Mouse (Mus musculus) T-helper 17 cell (primary cell): ENCODE measurements around the gene Rab15.
"Not testable (repeated sequence)": the region's sequence is repeated elsewhere in the genome, so short reads cannot be mapped to it uniquely, and the experiment has no call there.

Source experiments
- in situ Hi-C, 2 experiments: fragments of 300-600 bp; cut with MboI, MseI; formaldehyde crosslinking; loops; 1 replicate in 1 of 2; 2 replicates in 1 of 2; pipeline ENCODE4 v1.15.1; 2025; ENCODE audit warnings: high pct_unique_total_duplicates in 2 of 2

Rab15 gene

DNA sequence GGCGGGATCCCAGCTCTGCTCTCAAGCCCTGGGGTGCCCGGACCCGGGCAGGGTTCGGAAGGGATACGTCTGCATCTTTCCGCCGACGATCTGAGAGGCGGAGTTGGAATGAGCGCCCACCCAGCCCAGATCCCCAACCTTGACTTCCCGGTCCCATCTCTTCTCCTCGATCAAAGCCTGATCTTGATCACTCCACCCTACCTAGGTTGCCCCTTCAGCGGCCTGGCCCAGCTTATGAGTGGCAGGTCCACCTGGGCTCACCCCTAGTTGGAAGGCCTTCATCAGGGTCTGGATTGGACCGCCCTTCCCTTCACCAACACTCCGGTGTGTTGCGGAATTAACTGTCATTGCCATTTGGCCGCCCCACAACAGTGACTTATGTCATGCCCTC is at the start of gene Rab15:
Gene Rab15, minus strand, starts transcription at position 258 of the 391 bp plus-strand sequence.
- in situ Hi-C loops, result loop anchor here in 1 of 2 experiments (5.0 kb wide), 1 partner anchor 40 kb away; no protein-coding TSS in a partner anchor

DNA sequence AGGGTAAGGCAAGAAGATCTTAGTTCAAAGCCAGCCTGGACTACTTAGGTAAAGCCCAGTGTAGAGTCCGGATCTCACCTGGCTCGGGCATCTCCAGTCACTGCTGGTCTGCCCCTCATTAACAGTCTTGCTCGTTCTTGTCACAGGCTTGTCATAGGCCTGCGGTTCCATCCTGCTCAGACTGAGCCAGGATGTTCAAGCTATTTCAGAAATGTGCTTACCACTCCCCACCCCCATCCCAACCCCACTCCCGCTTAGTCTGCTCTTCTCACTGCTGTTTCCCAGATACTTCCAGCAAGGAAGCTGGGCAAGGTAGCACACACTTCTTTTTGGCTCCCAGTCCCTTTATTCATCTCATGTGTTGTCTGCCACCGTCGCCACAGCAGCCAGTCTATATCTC is 46.9 kb upstream of the Rab15 start:
- in situ Hi-C loops, result no loop called here

DNA sequence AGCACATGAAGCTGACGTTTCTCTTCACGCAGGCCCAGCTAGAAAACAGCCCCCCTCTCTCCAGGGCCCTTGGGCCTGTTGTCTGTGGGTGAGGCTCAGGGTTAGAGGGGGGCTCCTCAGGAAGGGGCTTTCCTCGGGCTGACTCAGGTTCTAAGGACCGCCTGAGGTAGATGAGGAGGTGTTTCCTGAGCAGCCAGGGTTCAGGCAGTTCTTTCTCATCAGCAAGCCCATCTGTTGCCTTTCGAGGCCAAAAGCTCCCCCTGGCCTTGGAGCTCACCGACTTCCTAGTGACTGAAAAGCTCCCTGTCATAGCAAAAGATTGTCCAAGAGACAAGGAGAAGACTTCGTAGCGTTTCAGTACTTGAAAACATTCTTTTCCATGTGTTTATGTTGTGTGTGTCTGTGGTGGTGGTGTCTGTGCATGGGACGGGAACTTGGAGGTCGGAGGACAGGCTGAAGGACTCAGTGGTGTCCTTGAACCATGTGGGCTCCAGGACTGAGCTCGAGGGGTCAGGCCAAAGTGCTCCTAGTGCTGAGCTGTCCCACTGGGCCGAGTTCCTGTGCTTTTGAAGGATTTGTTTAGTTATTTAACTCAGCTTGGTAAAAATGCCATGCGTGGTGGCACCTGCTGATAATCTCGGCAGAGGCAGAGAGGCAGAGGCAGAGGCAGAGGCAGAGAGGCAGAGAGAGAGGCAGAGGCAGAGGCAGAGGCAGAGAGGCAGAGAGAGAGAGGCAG is 45.9 kb upstream of the Rab15 start:
- in situ Hi-C loops, result no loop called here

DNA sequence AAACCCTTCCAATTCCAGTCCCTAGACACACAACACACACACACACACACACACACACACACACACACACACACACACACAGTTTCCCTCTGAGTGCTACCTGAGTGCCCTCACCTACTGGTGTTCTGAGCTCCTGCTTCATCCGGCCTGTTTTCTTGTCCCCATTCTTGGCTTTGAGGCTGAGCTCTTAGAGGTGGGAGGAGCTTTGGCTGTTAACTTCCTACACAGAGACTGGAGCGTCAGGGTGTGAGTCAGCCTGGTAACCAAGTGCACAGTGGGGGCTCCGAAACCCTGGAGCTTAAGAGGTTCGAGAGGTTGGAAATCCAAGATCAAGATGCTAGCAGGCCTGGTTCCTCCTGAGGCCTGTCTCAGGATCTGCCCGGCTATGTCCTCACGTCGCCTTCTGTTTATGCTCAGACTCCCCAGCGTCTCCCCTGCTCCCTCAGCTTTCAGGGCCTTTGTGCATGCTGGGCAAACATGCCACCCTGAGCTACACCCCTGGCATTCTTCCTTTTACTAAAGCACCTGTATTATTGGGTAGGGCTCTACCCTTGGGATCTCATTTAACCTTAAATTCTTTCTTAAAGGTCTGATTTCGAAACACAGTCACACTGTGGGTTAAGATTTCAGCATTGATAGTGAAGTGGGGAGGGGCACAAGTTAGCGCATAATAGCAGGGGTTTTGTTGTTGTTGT is 45.0 kb upstream of the Rab15 start:
- in situ Hi-C loops, result no loop called here

DNA sequence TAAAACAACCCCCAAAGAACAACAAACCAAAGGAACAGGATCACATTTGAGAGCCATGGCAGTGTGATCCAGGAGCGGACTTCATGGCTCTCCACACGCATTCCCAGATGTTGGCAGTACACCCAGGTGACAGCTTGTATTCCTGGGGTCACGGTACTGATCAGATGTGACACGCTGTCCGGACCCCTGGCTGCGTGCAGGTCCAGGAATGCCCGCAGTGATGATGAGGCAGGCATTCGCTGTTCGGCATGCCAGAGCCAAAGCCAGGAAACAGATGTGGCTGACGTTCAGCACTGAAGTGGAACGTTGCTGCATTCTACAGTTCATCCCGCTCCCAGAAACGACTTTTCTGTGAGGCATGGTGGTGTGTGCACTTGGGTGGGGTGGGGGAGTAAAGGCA is 42.6 kb upstream of the Rab15 start:
- in situ Hi-C loops, result no loop called here

DNA sequence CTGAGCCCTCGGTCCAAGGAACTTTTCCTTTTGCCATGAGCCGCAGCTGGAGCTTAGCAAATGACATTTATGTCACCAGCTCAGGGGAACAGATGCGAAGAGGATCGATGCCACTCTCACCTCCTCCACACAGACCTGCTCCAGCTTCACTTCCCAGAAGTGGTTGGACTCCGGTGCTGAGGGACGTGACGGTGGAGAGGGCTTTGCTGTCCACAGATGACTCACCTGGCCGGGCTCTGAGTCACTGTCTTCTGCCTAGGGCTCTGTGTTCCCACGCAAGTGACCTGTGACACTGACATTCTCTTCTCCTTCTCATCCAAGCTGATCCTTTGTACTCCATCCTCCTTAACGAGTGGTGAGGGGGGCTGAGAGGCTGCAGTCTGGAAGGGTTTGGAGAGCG is 40.9 kb upstream of the Rab15 start:
- in situ Hi-C loops, result no loop called here

DNA sequence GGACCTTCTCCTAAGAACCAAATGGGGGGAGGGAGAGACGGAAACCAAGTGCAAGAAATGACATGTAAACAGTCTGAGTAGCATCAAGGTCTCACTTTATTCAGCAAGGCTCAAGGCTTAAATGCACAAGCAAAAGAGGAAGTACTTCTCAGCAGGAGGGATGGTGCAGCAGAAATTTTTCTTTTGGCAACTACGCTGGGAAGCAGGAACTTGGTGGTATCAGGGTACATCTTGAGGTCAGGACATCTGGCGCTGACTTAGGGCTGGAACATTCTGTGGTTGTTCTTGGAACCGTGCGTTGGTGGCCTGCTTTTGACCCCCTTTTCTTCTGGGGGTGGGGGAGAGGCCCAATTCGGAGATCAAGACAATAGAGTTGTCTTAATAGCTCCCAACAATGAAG is 36.1 kb upstream of the Rab15 start:
- in situ Hi-C loops, result not testable (repeated sequence)

DNA sequence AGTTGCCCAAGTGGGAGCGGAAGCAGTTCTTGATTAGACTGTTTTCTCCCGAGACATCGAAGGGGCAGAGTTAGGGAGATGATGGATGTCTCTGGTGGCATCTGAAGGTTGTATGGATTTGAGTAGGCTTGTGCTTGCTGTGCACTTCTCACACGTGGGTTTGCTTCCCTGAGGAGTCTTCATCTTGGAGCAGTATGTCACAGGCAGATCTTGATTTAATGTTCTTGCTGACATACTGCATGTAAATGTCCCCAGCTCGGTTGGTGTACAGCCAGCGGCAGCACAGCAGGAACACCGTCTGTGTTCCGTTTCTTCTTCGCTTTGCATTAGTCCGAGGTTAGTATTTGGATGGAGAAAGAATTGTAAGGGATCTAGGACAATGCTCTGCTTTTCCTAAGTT is 34.4 kb upstream of the Rab15 start:
- in situ Hi-C loops, result no loop called here

DNA sequence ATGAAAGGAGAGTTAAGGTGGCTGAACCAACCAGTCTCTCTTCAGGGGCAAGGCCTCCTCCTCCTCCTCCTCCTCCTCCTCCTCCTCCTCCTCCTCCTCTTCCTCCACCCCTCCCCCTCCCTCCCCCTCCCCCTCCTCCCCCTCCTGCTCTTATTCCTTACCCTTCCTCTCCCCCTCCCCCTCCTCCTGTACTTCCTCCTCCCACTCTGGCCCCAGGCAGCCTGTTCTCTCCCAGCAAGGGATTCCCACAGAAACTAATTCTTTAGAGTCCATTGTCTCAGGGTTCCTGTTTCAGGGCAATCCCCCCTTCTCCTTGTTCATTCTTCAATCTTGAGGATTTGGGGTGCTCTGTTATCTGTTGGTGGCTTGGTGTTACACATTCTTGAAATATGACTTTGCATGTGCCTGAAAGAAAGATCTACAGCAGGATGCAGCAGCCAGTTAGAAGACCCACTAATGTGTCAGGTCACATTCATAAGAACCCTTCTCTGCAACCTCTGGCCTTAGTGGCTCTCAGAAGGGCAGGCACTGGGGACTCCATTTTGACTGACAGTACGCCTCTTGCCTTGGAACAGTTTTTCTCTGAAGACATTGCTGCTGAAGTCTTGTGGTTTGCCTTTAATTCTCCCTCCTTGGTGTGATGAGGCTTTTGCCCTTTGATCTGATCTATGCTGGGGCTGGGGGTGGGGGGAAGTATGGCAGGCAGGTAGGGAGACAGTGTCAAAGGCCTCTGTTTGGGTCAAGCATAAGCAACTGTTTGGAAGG is 30.9 kb upstream of the Rab15 start:
- in situ Hi-C loops, result no loop called here

DNA sequence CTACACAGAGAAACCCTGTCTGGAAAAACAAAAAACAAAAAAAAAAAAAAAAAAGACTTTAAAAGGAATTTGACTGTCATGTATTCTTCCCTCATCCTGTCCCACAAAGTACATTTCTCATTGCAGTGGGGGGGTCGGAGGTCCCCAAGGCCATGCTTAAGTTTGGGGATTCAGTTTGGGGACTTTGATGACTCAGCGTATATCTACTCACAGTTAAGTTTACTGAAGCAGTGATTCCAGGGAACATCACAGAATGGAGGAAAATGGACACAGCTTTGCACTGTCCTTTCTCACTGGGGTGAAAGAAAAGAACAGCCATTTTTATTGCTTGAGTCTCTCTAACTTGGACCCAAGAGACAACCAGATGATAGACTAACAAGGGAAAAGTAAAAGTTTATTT is 29.7 kb upstream of the Rab15 start:
- in situ Hi-C loops, result no loop called here

DNA sequence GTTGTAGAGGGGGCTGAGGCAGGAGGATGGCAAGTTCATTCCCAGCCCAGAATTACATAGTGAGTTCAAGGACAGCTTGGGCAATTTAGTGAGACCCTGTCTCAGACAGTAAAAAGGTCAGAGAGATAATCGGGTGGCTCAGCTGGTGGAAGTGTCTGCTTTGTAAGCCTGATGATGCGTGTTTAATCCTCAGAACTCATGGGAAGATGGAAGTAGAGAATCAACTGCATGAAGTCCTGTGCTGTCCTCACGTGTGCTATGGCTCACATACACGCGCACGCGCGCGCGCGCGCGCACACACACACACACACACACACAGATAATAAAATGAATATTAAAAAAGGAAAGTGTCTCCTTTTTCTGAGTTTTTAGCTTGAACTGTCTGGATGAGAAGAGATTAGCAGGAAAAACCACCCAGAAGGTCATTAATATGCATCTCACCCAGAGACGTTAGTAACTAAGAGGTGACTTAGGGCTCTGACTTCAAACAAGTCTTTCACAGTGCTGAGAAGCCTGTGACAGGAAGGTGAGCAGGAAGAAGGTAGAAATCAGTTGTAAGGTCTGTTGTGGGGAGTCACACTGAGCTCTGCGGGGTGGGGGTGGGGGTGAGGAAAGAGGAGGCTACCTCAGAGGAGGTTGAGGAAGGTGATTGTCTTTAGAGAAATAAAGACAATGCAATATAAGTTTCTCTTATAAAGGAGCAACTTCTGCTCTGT is 21.8 kb upstream of the Rab15 start:
- in situ Hi-C loops, result no loop called here

DNA sequence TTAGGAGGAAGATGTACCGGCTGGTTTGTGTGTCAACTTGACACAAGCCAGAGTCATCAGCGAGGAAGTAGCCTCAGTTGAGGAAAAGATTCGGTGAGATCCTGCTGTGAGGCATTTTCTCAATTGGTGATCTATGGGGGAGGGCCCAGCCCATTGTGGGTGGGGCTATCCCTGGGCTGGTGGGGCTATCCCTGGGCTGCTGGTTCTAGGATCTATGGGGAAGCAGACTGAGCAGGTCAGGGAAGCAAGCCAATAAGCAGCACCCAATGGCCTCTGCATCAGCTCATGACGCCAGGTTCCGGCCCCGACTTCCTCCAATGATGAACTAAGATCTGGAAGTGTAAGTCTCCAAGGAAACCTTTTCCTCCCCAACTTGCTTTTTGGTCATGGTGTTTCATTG is 17.4 kb upstream of the Rab15 start:
- in situ Hi-C loops, result no loop called here

DNA sequence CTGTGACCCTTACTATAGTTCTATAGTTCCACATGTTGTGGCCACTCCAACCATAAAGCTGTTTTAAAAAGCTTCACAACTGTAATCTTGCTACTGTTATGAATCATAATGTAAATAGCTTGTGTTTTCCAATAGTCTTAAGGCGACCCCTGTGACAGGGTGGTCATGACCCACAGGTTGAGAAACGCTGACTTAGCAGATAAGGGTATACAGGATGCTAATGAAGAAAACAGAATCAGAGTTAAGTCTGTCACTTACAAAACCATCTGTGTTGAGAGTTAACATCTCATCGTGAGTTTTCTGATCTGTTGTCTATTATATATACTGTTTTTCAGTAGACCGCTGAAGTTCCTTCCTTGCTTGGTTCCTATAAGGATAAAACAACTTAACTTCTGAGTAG is 16.6 kb upstream of the Rab15 start:
- in situ Hi-C loops, result loop anchor here in 1 of 2 experiments (5.0 kb wide), 2 partner anchors 72 to 123 kb away; partner anchors contain the start of genes Churc1, Fntb and Max

DNA sequence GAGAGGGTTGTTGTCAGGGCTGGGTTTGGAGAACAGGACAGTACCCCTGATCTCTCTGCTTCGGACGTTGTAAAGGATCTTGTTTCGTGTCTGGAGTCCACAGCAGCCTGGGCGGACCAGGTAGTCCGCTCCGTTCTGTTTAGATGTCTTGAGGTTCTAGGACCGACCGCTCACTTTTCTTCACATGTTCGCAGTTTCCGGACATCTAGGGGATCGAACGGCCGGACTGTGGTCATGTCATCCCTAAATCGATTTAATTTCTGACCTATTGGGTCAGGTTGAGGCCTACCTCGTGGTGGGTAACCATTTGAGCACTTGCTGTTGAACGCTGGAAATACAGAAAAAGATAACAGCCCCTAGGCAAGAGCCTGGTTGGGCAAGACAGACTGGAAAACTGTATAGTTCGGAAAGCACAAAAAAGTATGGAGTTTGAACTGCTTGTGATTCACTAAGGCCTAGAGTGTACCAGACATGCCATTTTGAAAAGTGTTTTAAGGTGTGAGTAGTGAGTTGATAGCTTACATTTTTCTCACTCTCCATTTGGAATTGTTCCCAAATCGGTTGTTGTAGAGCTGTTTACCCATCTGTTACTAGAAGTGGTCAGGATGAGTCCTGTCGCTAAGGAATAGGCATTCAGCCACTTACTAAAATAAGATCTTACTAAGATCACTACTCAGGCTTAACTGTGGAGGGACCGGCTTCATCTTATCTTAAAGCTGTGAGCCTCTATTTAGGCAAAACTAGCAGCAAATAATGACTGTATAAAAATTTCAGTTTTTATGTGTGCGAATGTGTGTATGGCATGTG is 15.3 kb upstream of the Rab15 start:
- in situ Hi-C loops, result loop anchor here in 1 of 2 experiments (5.0 kb wide), 2 partner anchors 71 to 124 kb away; partner anchors contain the start of genes Churc1, Fntb and Max

DNA sequence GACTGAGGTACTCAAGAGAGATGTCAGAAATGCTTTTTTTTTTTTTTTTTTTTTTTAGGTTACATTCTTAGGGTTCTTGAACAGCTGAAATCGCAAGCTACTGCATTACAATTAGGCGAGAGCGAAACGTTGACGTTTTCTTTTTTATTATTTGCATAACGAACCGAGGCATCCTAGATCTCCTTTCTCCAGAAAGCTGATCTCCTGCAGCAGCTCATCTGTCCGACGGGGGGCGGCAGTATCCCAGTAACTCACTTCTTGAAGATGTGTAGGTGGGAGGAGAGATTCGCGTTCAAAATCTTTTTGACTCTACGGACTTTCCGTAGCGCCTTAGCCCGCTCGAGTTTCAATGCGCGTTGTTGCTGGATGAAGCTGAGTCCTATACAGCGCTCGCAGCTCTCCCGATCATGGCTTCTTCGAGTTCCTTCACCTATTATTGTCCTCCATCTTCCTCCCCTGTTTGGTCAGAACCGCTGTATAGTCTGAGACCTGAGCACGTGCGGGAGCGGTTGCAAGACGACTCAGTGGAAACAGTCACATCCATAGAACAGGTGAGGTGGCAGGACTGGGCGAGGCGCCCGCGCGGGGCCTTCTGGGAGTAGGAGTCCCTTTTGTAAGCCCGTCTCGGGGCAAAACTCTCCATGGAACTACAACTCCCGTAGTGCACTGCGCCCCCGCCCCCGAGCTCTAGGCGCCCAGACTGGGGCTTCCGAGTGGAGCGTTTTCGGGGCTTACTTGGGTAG is 14.6 kb upstream of the Rab15 start:
- in situ Hi-C loops, result loop anchor here in 1 of 2 experiments (5.0 kb wide), 2 partner anchors 70 to 125 kb away; partner anchors contain the start of genes Churc1, Fntb and Max

DNA sequence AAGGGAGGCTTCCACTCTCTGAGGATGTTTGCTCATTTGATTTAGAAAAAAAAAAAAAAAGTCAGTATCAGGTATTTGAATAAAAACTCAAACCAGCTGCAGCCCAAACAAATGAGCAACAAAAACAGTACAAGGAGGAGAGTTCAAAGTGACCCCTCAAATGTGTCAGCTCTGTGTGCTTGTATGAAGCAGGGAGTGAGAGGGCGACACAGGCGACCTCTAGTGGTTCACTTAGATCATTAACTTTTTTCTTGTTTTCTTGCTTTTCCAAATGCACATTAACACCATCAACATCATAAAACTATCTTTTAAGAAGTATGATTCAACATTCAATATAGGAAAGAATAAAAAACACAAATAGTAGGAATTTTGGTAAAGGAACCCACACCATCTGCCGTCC is 10.0 kb upstream of the Rab15 start:
- in situ Hi-C loops, result no loop called here

DNA sequence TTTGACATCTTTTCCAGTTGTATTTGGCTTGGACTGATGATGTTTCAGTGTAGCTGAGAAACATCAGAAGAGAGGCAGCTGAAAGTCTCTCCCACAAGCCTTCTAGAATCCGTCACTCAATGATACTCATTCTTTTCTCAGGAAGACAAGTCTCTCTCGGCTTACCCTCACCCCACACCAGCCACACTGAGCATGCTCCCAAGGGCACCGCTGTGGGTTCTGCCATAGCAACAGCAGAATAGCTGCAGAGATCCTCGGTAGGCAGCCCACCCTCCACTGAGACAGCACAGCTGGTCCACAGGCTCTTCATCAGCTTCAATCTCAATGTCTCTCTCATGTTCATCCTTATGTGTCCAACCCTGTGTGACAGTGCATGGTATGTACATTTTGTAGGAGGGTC is 2.6 kb upstream of the Rab15 start:
- in situ Hi-C loops, result no loop called here

DNA sequence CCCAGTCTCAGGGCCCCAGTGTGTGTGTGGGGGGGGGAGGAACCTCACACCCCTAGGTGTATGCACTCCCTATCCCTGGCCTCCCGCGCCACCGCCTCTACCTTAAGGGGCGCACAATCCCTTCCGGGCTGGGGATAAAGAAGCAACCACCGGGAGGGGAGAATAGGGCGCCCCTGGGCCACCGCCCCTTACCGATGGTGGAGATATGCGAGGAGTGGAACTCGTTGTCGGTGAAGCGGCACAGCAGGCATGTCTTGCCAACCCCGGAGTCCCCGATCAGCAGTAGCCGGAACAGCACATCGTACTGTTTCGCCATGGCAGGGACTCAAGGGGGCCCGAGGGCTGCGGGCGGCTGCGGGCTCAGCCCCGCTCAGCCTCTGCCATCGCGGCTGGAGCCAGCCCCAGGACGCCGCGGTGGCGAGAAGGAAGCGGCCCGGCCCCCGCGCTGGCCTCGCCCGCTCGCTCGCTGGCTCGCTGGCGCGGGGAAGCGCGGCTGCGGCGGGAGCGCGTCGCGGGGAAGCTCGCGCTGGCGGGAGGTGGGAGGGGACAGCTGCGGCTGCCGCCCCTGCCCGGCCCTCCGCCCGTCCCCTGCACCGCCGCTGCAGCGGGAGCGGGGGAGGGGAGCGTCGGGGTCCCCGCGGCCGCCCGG is 582 bp downstream of the Rab15 start:
- in situ Hi-C loops, result loop anchor here in 1 of 2 experiments (5.0 kb wide), 1 partner anchor 40 kb away; no protein-coding TSS in a partner anchor

DNA sequence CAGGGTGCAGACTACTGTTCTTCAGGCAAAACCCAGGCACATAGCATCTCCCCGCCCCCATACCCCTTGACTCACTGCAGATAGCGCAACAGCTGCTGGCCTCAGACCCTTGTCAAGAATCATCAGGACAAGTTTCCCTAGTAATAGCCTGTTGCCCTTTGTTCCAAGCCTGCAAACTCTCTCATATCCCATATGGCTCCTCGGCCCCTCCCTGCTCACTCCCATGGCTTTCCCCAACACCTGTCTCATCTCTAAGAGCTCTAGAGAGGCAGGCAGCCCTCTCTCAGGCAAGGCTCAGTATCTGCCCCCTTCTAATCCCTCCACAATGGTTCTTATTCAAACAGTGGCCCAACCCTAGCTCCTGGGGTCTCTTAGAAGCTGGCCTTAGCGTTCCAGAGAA is 2.1 kb downstream of the Rab15 start:
- in situ Hi-C loops, result loop anchor here in 1 of 2 experiments (5.0 kb wide), 1 partner anchor 38 kb away; no protein-coding TSS in a partner anchor
